Mouse (Mus musculus) limb, embryonic 14.5 days (tissue): ENCODE measurements at regions not wholly inside any gene's neighbourhood (a gene's known extent, or its start where the extent isn't known, plus 50 kb on each side); places are given as distances from the start of the nearest gene placed in this dataset.

ENCODE experiments used
- ATAC-seq: fragments of 200-750 bp; cut with Nextera tagmentation; 2 replicates; pipeline ENCODE4 v1.8.0; 2017; ENCODE audit warnings: low read depth, moderate number of reproducible peaks, moderate TSS enrichment; ENCODE audit not compliant: low FRiP score
- DNase-seq: peaks from one replicate; pipeline ENCODE4 v3.0.0-alpha.2; 2015; ENCODE audit warnings: low spot score
- H3K27ac ChIP-seq: fragments of 300-500 bp; sonication (generic); replicated peaks from 2 replicates; pipeline ENCODE4 v1.5.1; 2014; ENCODE audit warnings: low read depth, mild to moderate bottlenecking, low read length, moderate library complexity, mixed read lengths
- H3K27me3 ChIP-seq: fragments of 300-500 bp; sonication (generic); 2 replicates; pipeline ENCODE4 v1.6.1; 2014; ENCODE audit warnings: low read length, mixed read lengths; ENCODE audit not compliant: control insufficient read depth, insufficient read depth
- H3K36me3 ChIP-seq: fragments of 300-500 bp; sonication (generic); 2 replicates; pipeline ENCODE4 v1.6.1; 2014; ENCODE audit warnings: mild to moderate bottlenecking, low read length, moderate library complexity, mixed read lengths; ENCODE audit not compliant: control insufficient read depth, insufficient read depth
- H3K4me1 ChIP-seq: fragments of 300-500 bp; sonication (generic); 2 replicates; pipeline ENCODE4 v1.6.1; 2014; ENCODE audit warnings: antibody characterized with exemption, low read length, mixed read lengths; ENCODE audit not compliant: control insufficient read depth, insufficient read depth
- H3K4me2 ChIP-seq: fragments of 300-500 bp; sonication (generic); replicated peaks from 2 replicates; pipeline ENCODE4 v1.6.1; 2014; ENCODE audit warnings: low read depth, mild to moderate bottlenecking, low read length, moderate library complexity; ENCODE audit not compliant: severe bottlenecking
- H3K4me3 ChIP-seq: fragments of 300-500 bp; sonication (generic); replicated peaks from 2 replicates; pipeline ENCODE4 v1.5.1; 2014; ENCODE audit warnings: low read length
- H3K9ac ChIP-seq: fragments of 300-500 bp; sonication (generic); 2 replicates; pipeline ENCODE4 v1.6.1; 2014; ENCODE audit warnings: mild to moderate bottlenecking, low read depth, low read length, moderate library complexity; ENCODE audit not compliant: severe bottlenecking
- H3K9me3 ChIP-seq: fragments of 300-500 bp; sonication (generic); 2 replicates; pipeline ENCODE4 v1.6.1; 2016; ENCODE audit warnings: low read length; ENCODE audit not compliant: control insufficient read depth
- POLR2A ChIP-seq: fragments of 200-500 bp; IDR thresholded peaks from 2 replicates; pipeline ENCODE4 v1.8.0; 2012; ENCODE audit warnings: inconsistent platforms, mild to moderate bottlenecking, moderate library complexity, borderline replicate concordance; ENCODE audit not compliant: insufficient read depth, insufficient read length; ENCODE audit errors: extremely low read depth
- WGBS: fragments of 180-500 bp; shearing (Covaris S2); extraction: QIAGEN DNeasy Blood & Tissue Kit; methylation state at CpG from one replicate; pipeline ENCODE4 v1.1.7; 2014; 5-methylcytosine and 5-hydroxymethylcytosine counted together

GRCm38 (mm10) chr10:101269371-101269770 is 411.9 kb upstream of the Mgat4c start:
- DNase-seq: no peak
- no peaks in the 10 kb centered on the region for H3K27me3 ChIP-seq
- no peak for ATAC-seq
- no peak overlapping the region for H3K27ac ChIP-seq
- TF ChIP-seq POLR2A: no peak
- no peak overlapping the region for H3K9ac ChIP-seq
- no peaks in the 10 kb centered on the region for H3K4me1 ChIP-seq
- no peaks in the 10 kb centered on the region for H3K36me3 ChIP-seq
- no peak overlapping the region for H3K4me3 ChIP-seq
- no peak overlapping the region for H3K4me2 ChIP-seq
- H3K9me3 ChIP-seq: no peaks in the 10 kb centered on the region

GRCm38 (mm10) chr10:101271459-101272299 is 409.6 kb upstream of the Mgat4c start:
- DNase-seq (no peak), ATAC-seq (no peak)
- Histone ChIP-seq H3K4me3 (no peak overlapping the region), H3K27ac (no peak overlapping the region), H3K9ac (no peak overlapping the region), H3K27me3 (no peaks in the 10 kb centered on the region), H3K4me2 (no peak overlapping the region), H3K36me3 (no peaks in the 10 kb centered on the region), H3K9me3 (no peaks in the 10 kb centered on the region), H3K4me1 (no peaks in the 10 kb centered on the region)
- TF ChIP-seq POLR2A: no peak
- WGBS: 72% methylated on average over 3 of the region's 3 CpGs

- Histone ChIP-seq H3K4me1 (no peaks in the 10 kb centered on the region), H3K4me3 (no peak overlapping the region), H3K9ac (no peak overlapping the region), H3K36me3 (no peaks in the 10 kb centered on the region), H3K9me3 (no peaks in the 10 kb centered on the region), H3K27ac (no peak overlapping the region), H3K27me3 (no peaks in the 10 kb centered on the region), H3K4me2 (no peak overlapping the region)
- DNase-seq (no peak), ATAC-seq (no peak)
- WGBS: 83% methylated on average over 2 of the region's 2 CpGs
- no peak for TF ChIP-seq POLR2A
Measured at GRCm38 (mm10) chr10:101288082-101288481, 393.2 kb upstream of the Mgat4c start.

- Histone ChIP-seq H3K4me3 (no peak overlapping the region), H3K9me3 (no peaks in the 10 kb centered on the region), H3K27ac (no peak overlapping the region), H3K27me3 (no peaks in the 10 kb centered on the region), H3K36me3 (no peaks in the 10 kb centered on the region), H3K9ac (no peak overlapping the region), H3K4me1 (no peaks in the 10 kb centered on the region), H3K4me2 (no peak overlapping the region)
- DNase-seq: no peak
- no peak for TF ChIP-seq POLR2A
- no peak for ATAC-seq
- 64% methylated on average over 2 of the region's 2 CpGs for WGBS
Measured at GRCm38 (mm10) chr10:101302138-101302780, 379.0 kb upstream of the Mgat4c start.

GRCm38 (mm10) chr10:101304075-101304474 is 377.2 kb upstream of the Mgat4c start:
- DNase-seq (no peak), ATAC-seq (no peak)
- no peak overlapping the region for H3K9ac ChIP-seq
- no peaks in the 10 kb centered on the region for H3K36me3 ChIP-seq
- H3K27me3 ChIP-seq: no peaks in the 10 kb centered on the region
- H3K27ac ChIP-seq: no peak overlapping the region
- no peaks in the 10 kb centered on the region for H3K4me1 ChIP-seq
- H3K9me3 ChIP-seq: no peaks in the 10 kb centered on the region
- no peak overlapping the region for H3K4me2 ChIP-seq
- no peak overlapping the region for H3K4me3 ChIP-seq
- no peak for TF ChIP-seq POLR2A
